Mouse (Mus musculus): ENCODE results near the gene Zbtb3. TPM values are rescaled to one million over a fixed set of nuclear protein-coding genes. Genes with fewer than 3 reads are reported as not detected.
"Not testable (repeated sequence)": the region's sequence is repeated elsewhere in the genome, so short reads cannot be mapped to it uniquely, and the experiment has no call there.

The Zbtb3 gene
- total RNA-seq, 2 experiments from 2014 or later, result 0.60 TPM; not detected in 1

- ATAC-seq (replicated peaks; ENCODE audit: low FRiP score, poor library complexity, severe bottlenecking), result no peak
Measured at GRCm38 (mm10) chr19:8798947-8799315, 3.4 kb upstream of the Zbtb3 start.

DNA sequence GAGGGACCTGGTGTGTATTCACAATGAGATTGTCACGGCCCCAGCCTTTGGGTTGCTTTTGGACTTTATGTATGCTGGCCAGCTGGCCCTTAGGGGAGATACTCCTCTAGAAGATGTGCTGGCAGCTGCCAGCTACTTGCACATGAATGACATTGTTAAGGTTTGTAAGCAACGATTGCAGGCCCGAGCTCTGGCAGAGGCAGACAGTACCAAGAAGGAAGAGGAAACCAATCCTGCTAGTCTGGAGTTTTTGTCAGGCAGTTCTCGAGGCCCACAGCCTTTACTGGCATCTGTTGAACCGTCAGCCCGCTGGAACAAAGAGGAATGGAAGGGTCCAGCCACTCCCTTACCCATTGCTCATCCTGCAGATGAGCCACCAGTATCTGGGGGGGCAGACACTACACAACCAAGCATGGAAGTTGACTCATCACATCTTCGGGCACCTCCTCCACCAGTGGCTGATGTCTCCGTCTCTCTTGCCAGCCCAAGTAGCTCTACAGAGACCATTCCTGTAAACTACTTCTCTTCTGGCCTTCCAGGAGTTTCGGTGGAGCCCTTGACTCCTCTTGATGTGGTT lies 937 bp downstream of the Zbtb3 start:
- ATAC-seq (replicated peaks; ENCODE audit: low FRiP score, poor library complexity, severe bottlenecking), result no peak

DNA sequence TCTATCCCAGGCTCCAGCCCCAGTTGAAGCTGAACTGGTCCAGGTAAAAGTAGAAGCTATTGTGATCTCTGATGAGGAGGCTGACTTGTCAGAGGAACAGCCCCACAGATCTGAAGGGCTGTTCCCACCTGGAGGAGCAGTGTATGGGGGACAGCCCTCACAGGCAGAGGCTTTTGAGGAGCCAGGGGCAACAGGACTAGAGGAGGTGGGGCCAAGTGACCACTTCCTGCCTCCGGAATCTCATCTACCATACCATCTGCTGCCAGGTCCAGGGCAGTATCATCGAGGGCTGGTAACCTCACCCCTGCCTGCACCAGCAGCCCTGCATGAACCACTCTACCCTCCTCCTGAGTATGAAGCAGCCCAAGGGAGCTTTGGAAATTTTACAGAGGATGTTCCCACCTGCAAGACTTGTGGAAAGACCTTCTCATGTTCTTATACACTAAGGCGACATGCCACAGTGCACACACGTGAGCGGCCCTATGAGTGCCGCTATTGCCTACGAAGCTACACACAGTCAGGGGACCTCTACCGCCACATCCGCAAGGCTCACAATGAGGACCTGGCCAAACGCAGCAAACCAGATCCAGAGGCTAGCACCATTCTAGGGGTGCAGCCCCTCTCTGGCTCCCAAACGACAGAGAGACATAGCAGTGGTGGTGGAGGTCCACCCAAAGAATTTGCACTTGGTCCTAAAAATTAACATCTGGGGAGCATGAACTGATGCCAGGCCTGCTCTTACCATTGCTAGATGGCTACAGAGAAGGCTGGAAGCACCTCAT lies 1.7 kb downstream of the Zbtb3 start:
- no peak for ATAC-seq (replicated peaks; ENCODE audit: low FRiP score, poor library complexity, severe bottlenecking)

DNA sequence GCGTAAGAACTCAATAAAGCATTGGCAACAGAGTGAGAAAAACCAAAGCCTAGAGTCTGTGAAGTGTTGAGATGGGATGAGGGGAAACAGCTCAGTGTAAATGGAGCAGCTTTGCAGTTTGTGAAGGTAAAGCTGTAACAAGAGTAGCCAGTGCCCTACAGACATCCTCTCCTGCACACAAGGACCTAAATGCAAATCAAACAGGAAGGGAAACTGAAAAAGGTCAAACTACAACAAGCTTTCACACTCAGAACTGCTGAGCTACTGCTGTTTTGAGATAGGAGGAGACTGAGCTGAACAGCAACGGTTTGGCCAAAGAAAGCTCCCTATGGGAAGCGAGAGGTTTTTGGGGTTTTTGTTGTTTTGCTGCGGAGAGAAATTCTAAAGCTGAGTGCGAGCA lies 4.5 kb downstream of the Zbtb3 start:
- ATAC-seq (replicated peaks; ENCODE audit: low FRiP score, poor library complexity, severe bottlenecking), result no peak

- no peak for ATAC-seq (replicated peaks; ENCODE audit: low FRiP score, poor library complexity, severe bottlenecking)
Measured at GRCm38 (mm10) chr19:8815812-8816211, 13.5 kb downstream of the Zbtb3 start.

DNA sequence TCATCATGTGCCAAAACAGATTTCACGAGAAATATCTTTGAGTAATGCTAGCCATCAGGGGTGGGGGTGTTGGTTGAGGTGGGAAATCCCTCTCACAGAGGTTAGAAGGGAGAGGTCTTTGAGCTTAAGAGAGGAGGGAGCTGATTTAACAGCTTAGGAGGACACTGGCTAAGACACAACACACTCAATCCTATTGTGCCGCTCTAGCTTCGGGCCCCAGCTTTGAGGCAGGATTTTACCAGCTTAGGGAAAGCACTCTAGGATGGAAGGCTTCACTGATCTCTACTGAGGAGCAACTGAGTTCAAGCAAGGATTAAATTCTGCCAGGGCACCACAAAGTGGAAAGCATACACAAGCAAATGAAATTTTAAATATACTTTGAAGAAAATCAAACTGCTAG lies 14.6 kb downstream of the Zbtb3 start:
- no peak for ATAC-seq (replicated peaks; ENCODE audit: low FRiP score, poor library complexity, severe bottlenecking)

- ATAC-seq (replicated peaks; ENCODE audit: low FRiP score, poor library complexity, severe bottlenecking), result no peak
Measured at GRCm38 (mm10) chr19:8818301-8818798, 16.0 kb downstream of the Zbtb3 start.

- ATAC-seq (replicated peaks; ENCODE audit: low FRiP score, poor library complexity, severe bottlenecking), result peak; percentile 77
Measured at GRCm38 (mm10) chr19:8818801-8819595, 16.6 kb downstream of the Zbtb3 start, which contains the start of gene Ttc9c. TSS of gene Ttc9c (minus strand) at chr19:8819333.

GRCm38 (mm10) chr19:8819596-8820423 lies 17.5 kb downstream of the Zbtb3 start, which contains the start of gene Hnrnpul2:
TSS of gene Hnrnpul2 (plus strand) at chr19:8820010.
- peak; percentile 83 for ATAC-seq (replicated peaks; ENCODE audit: low FRiP score, poor library complexity, severe bottlenecking)

GRCm38 (mm10) chr19:8820424-8820956 lies 18.1 kb downstream of the Zbtb3 start:
- ATAC-seq (replicated peaks; ENCODE audit: low FRiP score, poor library complexity, severe bottlenecking), result peak; percentile 49

- ATAC-seq (replicated peaks; ENCODE audit: low FRiP score, poor library complexity, severe bottlenecking), result no peak
Measured at GRCm38 (mm10) chr19:8821146-8821545, 18.8 kb downstream of the Zbtb3 start.

DNA sequence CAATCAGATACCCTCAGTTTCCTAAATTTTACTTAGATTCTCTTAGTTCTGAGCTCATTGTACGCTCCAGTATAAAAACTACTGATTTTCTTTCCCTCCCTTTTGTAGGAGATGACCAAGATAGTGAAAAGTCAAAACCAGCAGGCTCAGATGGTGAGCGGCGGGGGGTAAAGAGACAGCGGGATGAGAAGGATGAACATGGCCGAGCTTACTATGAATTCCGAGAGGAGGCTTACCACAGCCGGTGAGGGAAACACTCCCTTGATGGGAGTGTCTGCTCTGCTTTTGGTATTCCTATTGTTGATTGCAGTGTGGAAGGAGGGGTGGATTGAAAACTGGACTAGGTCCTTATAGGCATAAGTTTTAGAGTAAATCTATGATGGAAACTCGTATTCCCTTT lies 20.3 kb downstream of the Zbtb3 start:
- no peak for ATAC-seq (replicated peaks; ENCODE audit: low FRiP score, poor library complexity, severe bottlenecking)

GRCm38 (mm10) chr19:8829660-8830059 lies 27.3 kb downstream of the Zbtb3 start, which contains the start of gene AC129217.1:
TSS of gene AC129217.1 (plus strand) at chr19:8829773.
- no peak for ATAC-seq (replicated peaks; ENCODE audit: low FRiP score, poor library complexity, severe bottlenecking)

GRCm38 (mm10) chr19:8830664-8831063 lies 28.3 kb downstream of the Zbtb3 start:
- ATAC-seq (replicated peaks; ENCODE audit: low FRiP score, poor library complexity, severe bottlenecking), result no peak

DNA sequence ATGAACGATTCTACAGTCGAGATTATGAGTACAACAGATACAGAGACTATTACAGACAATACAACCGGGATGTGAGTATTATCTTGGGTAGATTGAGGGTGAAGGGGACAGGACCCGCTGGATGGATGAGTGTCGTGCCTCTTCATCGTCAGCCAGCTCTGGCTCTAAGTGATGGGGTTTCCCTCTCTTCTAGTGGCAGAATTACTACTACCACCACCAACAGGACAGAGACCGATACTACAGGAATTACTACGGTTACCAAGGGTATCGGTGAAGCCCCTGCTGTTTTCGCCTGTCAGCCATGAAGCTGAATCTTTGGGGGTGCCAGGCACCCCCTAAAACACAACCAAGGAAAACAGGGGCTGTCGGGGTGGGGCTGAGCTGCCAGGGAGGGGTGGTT lies 28.9 kb downstream of the Zbtb3 start:
- no peak for ATAC-seq (replicated peaks; ENCODE audit: low FRiP score, poor library complexity, severe bottlenecking)

DNA sequence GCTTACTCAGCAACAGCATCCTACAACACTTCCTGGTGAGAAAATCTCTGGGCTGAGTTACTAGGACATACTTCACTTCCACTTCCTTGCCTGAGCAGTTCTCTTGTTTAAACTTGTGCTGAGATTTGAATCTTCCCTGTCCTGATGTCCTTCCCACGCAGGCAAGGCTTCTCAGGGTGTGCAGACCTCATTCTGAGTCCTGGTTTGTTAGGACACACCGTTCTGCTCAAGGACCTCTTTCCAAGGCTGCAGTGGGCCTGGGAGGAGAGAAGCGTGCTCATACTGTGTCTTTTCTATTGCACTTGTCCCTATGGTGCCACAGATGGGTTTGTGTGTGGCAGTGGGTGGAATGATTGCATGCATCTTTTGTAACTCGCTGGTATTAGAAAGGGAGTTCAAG lies 30.6 kb downstream of the Zbtb3 start:
- no peak for ATAC-seq (replicated peaks; ENCODE audit: low FRiP score, poor library complexity, severe bottlenecking)

- not testable (repeated sequence) for ATAC-seq (replicated peaks; ENCODE audit: low FRiP score, poor library complexity, severe bottlenecking)
Measured at GRCm38 (mm10) chr19:8836327-8836726, 34.0 kb downstream of the Zbtb3 start.

GRCm38 (mm10) chr19:8837251-8837791 lies 35.0 kb downstream of the Zbtb3 start, which contains the start of gene Bscl2:
TSS of gene Bscl2 (plus strand) at chr19:8837467.
- ATAC-seq (replicated peaks; ENCODE audit: low FRiP score, poor library complexity, severe bottlenecking), result peak; percentile 77
